Mouse (Mus musculus) right cerebral cortex, postnatal 10 days (tissue): ENCODE results near the gene Stt3b.
A peak's percentile ranks its signal among the peaks of the same experiment; 100 is the strongest.
"Not testable (repeated sequence)": the region's sequence is repeated elsewhere in the genome, so short reads cannot be mapped to it uniquely, and the experiment has no call there.

Experiments
- DNase-seq, 2 experiments: peaks; one replicate each; pipeline ENCODE4 v3.0.0; 2021; ENCODE audit warnings: low spot score in 2 of 2

The Stt3b gene

DNA sequence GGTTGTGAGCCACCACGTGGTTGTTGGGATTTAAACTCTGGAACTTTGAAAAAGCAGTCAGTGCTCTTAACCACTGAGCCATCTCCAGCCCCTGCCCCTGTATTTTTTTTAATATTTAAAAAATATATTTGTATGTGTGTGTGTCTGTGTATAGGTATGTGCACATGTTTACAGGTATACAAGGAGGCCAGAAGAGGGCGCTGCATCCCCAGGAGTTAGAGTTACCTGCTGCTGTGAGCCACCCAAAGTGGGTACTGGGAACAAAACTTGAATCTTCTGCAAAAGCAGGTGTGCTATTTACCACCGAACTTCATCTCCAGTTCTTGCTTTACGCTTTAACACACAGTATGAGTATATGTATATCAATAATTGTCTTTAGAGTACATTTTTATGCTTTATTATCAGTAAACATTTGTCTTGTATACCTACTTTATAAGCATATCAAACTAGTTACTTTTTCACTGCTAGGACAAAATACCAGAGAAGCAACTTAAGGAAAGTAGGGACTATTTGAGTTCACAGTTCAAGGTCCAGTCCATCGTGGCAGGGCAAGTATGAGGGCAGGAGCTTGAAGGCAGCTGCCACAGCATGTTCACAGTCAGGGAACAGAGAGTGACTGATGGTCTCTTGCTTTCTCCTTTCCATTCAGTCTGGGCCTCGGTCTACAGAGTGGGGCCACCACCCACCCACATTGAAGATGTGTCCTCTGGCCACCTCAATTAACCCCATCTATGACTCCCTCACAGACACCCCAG, 8.6 kb upstream of the Stt3b start:
- DNase-seq, result no peak

DNA sequence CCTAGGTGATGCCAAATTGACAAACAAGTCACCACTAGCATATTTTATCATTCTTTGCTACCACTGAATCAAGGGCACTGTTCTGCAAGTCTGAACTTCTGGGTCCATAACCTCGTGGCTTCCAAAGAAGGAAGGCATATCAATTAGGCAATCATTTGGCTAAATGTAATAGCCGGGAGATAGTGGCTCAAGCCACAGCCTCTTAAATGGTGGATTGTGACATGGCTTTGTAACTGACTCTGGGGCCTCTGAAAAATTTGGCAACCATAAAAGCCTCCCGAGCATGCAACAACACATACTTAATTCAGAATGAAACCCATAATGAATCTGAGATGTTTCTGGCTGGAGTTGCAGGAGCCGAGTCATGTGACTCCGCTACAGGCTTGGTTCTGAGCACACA, 6.8 kb upstream of the Stt3b start:
- no peak for DNase-seq

DNA sequence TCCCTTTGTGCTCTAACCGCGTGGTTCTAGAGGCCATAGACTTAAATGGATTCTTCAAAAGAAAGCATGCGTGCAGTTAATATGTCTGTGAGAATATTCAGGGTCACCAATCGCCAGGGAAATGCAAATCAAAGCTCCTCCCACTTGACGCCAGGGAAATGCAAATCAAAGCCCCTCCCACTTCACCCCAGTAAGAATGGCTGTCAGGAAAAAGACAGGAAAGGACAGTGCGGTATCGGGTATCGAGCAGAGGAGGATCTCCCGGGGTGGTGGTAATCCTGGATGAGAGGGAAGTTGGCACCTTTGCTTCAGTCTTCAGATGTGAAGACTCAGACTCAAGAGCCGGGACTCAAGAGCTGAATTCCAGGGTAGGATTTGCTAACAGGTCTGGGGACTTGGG, 4.3 kb upstream of the Stt3b start:
- DNase-seq, result no peak

DNA sequence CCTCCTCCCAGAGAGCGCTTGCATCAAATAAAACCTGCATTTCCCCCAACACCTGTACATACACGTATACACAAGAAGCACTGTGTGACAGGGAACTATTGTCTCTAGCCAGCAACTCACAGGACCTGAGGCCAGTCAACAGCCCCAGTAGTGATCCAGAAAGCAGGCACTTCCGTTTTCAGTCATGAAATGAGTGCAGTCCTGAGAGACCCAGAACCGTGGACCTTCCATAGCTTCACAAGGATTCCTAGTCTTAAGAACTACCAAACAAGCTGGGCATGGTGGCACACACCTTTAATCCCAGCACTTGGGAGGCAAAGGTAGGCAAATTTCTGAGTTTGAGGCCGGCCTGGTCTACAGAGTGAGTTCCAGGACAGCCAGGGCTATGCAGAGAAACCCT, 3.6 kb upstream of the Stt3b start:
- no peak for DNase-seq

DNA sequence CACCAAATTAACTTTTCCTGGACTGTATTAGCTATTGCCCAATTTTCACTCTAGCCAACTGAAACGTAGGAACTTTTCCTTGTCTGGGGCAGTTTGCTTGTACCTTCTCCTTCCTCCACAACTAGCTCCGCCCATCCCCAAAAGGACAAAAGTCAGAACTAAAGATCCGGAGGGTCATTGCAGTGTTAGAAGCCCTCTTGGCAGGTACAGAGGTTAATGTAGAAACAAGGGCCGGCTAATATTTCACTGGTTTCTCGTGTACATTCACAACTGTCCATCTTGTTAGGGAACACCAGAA, 951 bp upstream of the Stt3b start:
- no peak for DNase-seq

DNA sequence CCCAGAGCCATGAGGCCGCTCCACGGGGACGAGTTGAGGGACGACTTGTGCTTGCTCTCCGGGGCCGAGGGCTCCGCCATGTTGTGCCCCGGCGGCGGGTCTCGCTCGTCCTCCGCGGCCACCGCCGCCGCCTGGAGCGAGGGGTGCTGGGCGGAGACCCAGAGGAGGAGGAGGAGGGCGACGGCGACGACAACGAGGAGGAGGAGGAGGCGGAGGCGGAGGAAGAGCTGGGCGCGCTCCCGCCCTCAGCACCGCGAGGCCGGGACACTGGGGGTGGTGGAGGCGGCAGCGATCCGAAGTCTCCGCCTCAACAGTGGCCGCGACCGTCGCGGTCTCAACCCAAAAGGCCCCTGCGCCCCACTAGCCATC, 260 bp downstream of the Stt3b start:
- DNase-seq, result no peak

DNA sequence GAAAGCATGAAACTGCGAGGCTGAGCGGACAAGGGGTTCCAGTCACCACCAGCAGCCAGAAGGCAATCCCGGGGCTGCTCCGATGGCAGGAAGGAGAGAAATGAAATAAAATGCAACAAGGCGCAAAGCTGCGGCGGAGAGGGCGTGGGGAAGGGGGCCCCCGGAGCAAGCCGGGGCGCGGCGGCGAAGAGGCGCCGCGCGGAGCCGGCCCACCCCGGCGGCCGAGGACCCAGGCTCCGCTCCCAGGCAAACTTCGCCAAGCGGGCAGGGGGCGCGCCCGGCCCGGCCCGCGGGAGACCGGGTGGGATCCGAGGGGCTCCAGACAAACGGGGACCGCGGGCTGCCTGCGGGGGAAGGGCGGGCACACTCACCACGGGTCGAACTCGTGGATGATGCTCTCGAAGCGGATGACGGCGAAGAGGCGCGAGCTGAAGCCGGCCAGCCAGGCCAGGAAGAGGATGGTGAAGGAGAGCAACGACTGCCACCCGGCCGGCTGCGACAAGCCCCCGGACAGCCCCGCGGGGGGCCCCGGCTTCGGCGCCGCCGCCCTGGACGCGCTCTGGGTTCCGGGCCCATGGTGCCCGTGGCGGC, 745 bp downstream of the Stt3b start:
- peak; percentile 48 to 61 for DNase-seq

DNA sequence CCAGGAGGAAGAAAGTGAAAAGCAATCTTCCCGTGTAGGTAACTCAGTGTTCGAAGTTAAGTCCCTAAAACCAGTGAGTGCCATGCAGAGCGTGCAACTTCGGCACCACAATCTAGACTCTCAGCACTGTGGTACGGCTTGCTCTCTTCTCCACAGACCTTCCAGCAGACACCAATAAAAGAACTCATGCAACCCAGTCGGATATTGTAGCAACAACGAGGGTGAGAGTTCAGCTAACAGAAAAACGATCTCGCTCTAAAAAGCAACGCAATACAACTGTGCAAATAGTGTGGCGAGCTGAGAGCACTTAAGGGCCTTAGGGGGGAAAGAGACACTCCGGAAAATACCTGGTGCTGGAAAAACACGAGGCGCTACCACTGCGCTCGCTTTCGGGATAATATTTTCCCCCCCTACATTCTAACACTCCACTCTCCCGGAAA, 1.3 kb downstream of the Stt3b start:
- no peak for DNase-seq

DNA sequence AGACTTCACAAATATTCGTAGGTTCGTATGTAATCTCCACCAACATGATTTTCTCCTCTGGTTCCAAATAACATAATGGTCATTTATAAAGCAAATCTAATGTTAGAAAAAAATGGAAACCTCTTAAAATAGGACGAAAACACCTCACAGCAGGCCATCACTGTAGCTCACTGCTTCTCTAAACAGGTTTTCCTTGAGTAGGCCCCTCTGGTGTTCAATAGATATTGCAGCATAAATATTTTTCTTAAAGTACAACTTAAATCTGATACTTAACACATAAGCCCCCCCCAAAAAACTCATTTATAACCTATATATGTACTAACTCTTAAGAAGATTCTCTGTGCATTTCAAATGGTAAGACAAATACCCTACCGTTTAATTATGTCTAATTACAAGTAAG, 1.8 kb downstream of the Stt3b start:
- DNase-seq, result no peak

DNA sequence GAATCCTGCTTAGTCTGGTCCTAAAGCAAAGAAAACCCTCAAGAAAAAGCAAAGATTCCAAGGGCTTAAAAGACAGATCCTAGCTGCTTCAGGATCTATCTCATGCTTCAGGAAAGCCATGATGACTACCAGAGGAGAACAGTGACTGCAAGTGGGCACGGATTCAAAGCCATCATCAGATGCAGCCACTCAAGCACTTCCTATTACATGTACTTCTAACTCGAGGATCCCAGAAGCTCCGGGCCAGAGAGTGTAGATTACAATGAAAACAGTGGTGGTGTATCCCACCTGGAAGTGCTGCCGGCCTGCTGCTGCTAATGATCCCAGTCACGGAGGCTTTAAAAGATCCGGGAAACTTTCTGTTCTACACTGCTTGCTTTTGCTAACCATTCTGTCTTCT, 4.0 kb downstream of the Stt3b start:
- DNase-seq, result no peak

DNA sequence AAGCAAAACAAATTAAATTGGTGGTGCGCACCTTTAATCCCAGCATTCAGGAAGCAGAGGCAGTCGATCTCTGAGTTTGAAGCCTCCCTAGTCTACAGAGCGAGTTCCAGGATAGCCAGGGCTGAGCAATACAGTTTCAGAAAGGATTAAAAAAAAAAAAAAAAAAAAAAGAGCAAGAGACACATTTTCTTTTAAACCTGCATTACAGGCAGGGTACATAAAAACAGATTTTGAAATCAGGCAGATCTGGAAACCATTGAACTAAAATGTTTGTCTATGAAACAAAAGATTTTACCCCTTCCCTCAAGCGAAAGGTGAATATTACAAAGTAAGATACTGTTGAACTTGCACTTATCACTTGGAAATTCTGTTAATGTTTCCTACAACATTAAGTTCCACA, 6.1 kb downstream of the Stt3b start:
- no peak for DNase-seq

DNA sequence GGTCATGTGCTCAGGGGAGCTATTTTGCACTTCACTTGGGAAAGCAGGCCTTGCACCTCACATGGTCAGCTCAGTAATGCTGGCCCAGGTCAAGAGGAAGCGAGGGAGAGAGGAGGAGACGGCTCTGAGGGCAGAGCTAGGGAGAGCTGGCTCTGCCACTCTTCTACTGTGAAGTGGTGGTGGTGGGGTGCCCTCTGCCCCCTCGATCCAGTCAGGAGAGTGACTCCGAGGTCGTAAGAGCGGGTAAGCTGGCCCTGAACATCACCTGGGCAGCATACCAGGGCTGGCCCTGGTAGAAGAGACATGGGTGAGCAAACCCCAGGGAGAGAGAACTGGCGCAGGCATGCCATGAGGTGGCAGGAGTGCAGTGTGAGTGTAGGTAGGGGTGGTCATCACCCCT, 8.6 kb downstream of the Stt3b start:
- DNase-seq, result no peak

DNA sequence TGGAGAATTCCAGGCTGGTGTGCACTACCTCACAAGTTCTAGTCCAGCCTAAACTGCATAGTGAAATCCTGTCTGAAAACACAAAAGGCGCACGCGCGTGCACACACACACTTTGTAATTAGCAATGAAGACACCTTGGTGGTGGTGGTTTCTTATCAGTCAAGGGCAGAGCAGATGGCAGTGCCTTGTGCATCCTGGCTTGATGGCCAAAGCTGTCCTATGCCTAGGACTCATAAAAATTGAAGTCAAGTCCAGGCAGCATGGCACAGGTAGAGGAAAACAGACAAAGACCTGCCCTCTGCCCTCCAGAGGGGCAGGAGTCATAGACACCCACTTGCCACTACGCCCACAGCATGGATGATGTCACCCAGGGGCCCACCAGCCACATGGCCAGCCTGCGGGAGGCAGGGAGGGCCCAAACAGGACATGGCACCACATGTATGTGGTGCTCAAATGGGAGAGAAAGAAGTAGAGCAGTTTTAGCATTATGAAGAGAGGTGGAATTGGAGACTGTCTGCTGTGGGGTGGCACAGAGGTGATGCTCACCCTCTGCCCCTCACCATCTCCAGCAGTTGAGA, 9.1 kb downstream of the Stt3b start:
- DNase-seq, result no peak

DNA sequence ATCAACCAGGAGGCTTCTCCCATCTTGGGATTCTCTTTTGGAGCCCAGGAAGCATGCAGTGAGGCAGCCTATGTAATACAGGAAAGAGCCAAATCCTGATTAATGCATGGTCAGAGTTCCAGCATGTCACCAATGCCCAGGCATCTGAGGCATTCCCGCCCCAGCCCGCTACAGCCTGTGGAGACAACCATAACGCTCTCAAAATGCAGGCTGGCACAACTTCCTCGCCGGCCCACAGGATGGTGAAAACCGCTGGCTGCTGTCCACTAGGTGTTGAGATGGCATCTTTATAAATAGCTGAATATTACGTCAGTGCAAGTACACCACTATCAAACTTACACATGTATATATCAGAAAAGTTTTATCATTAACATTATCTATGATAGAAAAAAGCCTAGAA, 13.5 kb downstream of the Stt3b start:
- no peak for DNase-seq

DNA sequence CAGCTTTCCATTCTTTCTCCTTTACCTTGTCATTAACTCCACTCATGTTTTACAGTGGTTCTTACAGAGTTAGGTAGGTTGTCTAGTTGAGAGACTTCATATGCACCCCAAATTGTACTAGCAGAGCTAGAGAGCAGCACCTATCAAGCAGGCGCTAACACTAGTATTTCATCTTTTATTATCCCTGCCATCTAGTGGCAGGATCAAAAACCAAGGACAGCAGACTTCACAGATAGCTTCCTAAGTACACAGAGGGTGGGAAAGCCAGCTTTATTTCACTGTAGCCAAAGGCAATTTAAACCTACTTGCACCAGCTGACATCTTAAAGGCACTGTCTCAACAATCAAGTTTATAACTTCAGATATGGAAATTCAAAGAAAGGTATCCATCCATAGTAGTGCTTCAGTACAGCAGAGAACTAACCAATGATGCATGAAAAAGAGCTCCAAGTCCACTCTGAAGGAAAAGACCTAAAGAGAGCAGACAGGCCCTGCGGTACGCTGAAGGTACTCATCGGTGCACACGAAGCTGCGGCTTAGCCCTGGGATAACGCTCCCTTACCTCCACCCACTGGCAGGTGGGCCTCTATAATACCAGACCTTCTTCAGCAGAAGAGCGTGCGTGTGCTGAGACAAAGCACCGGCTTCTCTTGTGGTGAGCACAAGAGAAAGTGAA, 16.2 kb downstream of the Stt3b start:
- no peak for DNase-seq

DNA sequence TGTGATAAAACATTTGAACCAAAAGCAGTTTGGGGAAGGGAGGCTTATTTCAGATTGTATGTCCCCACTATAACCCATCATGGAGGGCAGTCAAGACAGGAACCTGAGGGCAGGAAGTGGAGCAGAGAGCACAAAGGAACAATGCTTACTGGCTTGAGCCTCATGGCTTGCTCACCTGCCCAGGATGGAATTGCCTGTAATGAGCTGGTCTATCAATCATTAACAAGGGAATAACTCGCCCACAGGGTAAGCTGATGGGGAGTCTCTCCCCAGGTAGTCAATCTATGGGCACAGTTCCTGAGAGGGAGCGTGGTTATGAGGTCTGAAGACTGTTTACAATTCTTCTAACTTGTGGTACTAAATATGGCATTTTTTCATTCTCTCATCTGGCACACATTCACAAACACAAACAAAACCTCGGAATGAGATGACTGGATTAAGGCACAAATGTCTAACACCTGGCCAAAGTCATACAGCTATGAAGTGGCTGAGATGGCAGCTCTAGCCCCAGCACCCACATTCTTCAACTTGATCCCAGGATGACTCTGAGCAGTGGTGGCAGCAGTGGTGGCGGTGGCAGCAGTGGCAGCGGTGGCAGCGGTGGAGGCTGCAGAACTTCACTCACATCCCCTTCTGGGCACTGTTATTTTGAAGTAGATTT, 22.3 kb downstream of the Stt3b start:
- no peak for DNase-seq

DNA sequence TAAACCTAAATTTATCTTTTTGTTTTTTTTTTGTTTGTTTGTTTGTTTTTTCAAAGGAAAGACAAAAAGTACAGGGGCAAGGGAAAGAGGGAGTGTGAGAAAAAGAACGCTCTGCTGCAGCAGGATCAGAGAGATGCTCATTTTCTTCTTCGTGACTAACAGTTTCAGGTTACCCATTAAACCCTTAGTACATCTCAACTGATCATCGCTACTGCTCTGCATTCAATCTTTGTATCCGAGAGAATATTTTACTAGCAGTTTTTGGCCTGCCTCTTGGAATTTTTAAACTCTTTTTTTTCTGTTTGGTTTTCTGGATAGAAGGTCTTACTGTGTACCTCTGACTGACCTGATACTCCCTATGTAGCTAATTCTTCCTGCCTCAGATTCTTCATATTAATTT, 25.8 kb downstream of the Stt3b start:
- no peak for DNase-seq

DNA sequence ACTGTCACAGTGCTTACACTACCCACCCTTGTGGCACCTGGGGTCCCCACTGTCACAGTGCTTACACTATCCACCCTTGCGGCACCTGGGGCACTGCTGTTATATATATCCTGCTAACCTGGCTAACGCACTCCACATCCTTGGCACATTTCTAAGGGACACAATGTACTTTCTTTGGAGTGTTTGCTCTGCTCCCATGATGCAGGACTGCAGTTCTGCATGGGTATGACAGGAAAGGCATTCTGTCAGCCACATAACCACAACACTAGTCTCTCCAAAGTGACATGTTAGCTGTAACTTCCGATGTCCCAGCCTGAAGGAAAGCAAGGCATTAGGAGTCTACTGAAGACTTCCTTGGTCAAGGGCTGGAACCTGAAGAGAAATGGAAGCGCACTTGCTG, 26.8 kb downstream of the Stt3b start:
- DNase-seq, result no peak

DNA sequence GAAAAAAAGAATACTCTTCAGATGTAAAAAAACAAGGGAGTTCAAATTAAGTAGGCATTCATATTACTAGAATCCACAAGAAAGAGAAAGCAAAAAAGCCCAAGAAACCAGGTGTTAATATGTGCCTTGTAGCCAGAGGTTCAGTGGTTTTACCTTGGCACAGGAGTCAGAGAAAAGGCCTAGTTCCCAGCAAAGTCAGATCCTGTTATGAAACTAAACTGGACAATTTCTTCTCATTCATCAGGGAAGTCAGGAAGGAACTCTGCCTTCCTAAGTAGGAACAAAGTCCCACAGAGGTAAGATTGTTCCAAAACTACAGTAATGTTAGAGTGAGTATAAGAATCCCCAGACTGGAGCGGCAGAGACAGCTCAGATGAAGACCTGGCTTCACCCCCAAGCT, 31.6 kb downstream of the Stt3b start:
- no peak for DNase-seq

DNA sequence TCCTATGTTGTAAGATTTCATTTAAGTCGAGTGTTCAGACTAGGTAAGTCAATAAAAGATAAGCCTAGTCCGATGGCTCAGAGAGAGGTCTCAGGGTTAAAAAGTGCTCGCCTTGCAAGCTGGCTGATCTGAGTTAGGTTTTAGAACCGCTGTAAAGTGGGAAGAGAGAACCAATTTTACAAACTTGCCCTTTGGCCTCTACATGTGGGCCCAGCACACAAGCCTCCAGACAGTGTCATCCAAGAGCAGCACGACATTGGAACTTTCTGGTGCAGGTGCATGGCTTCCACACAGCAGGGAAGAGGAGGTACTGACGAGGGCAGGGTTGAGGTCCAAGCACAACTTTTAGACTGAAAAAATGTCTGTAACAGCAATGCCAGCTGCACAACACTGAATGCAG, 35.4 kb downstream of the Stt3b start:
- no peak for DNase-seq

DNA sequence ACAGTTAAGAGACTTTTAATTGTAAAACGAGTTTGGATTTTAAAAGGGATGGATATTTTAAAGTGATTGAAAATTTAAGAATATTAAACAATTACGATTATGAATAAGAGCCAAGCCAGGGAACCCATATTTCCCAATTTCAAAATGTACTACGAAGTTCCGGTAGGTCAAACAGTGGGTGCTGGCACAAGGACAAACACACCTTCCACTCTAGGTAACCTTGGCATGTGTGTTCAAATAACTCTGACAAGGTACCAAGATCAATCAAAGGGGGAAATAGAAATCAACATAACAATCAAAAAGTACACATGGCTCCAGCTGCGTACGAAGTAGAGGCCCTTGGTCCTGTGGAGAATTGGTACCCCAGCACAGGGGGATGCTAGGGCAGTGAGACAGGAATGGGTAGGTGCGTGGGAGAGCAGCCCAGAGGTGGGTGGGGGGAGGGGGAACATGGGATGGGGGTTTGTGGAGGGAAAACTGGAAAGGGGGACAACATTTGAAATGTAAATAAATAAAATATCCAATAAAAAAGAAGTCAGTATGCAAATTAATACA, 37.0 kb downstream of the Stt3b start:
- no peak for DNase-seq

DNA sequence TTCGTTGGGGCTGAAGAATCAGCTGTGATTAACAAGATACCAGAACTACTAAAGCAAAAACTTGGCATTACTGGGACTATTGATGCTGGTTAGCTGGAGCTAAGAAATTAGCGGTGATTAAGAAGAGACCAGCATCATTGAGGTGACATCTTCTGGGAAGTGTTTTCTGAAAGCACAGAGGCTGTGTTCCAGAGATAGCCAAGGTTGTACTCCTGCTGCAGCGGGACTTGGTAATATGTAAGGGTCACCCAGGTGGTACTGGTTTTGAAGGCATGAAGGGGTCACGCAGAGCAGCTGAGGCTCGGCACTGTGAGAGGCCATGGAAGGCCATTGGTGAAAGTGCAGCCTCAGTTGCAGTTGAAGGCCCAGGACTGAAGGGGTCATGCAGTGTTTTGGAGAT, 37.8 kb downstream of the Stt3b start:
- not testable (repeated sequence) for DNase-seq
